Mouse (Mus musculus) MEL (cell line): ENCODE data around the gene Chd1l. TPM values are rescaled to one million over a fixed set of nuclear protein-coding genes. Genes with fewer than 3 reads are reported as not detected.

ENCODE experiments used
- DNase-seq: peaks from one replicate; pipeline ENCODE4 v3.0.0; 2011; ENCODE audit warnings: low read depth, low spot score
- H3K27ac ChIP-seq: 2 replicates; pipeline ENCODE4 v1.5.1; 2012; ENCODE audit warnings: low read depth, mild to moderate bottlenecking, control low read depth, low read length, moderate library complexity; ENCODE audit not compliant: control insufficient read depth
- H3K27me3 ChIP-seq, 2 experiments: fragments of 150-350 bp in 1 of 2; sonication (generic) in 1 of 2; 2 replicates each; pipeline ENCODE4 v1.6.1; 2012; ENCODE audit warnings: low read length in 2 of 2, mild to moderate bottlenecking in 2 of 2, improper control_type of control experiment in 1 of 2, moderate library complexity in 1 of 2; ENCODE audit not compliant: insufficient read depth in 2 of 2, control insufficient read depth in 1 of 2
- H3K36me3 ChIP-seq, 2 experiments: 2 replicates each; pipeline ENCODE4 v1.6.1; 2012 to 2014; ENCODE audit warnings: low read length in 2 of 2, improper control_type of control experiment in 1 of 2, inconsistent platforms in 1 of 2, mild to moderate bottlenecking in 1 of 2; ENCODE audit not compliant: insufficient read depth in 2 of 2, control insufficient read depth in 1 of 2
- H3K4me1 ChIP-seq, 2 experiments: fragments of 150-350 bp in 1 of 2; sonication (generic) in 1 of 2; 2 replicates each; pipeline ENCODE4 v1.6.1; 2012; ENCODE audit warnings: low read length in 2 of 2, improper control_type of control experiment in 1 of 2, mild to moderate bottlenecking in 1 of 2; ENCODE audit not compliant: insufficient read depth in 2 of 2, control insufficient read depth in 1 of 2
- H3K4me3 ChIP-seq, 2 experiments: fragments of 150-350 bp in 1 of 2; sonication (generic) in 1 of 2; 2 replicates each; pipeline ENCODE4 v1.5.1; 2012; ENCODE audit warnings: low read depth in 2 of 2, low read length in 2 of 2, mild to moderate bottlenecking in 2 of 2, moderate library complexity in 2 of 2, control low read depth in 1 of 2, improper control_type of control experiment in 1 of 2; ENCODE audit not compliant: control insufficient read depth in 1 of 2, insufficient read depth in 1 of 2
- H3K79me2 ChIP-seq: 2 replicates; pipeline ENCODE4 v1.6.1; 2012; ENCODE audit warnings: mild to moderate bottlenecking, low read length, moderate library complexity; ENCODE audit not compliant: control insufficient read depth, poor library complexity, insufficient read depth
- H3K9ac ChIP-seq: 2 replicates; pipeline ENCODE4 v1.6.1; 2012; ENCODE audit warnings: low read depth, mild to moderate bottlenecking, control low read depth, low read length, moderate library complexity; ENCODE audit not compliant: control insufficient read depth, poor library complexity, severe bottlenecking
- H3K9me3 ChIP-seq: fragments of 150-350 bp; sonication (generic); replicated peaks from 2 replicates; pipeline ENCODE4 v1.6.1; 2012; ENCODE audit warnings: mild to moderate bottlenecking, low read length, improper control_type of control experiment, moderate library complexity; ENCODE audit not compliant: insufficient read depth
- BHLHE40 ChIP-seq: IDR thresholded peaks from 2 replicates; pipeline ENCODE4 v1.6.1; 2012; ENCODE audit warnings: low read depth, mild to moderate bottlenecking, inconsistent platforms, low read length, improper control_type of control experiment, borderline replicate concordance
- CHD2 ChIP-seq: IDR thresholded peaks from 2 replicates; pipeline ENCODE4 v1.6.1; 2011; ENCODE audit warnings: low read length, improper control_type of control experiment
- CTCF ChIP-seq, 3 experiments: IDR thresholded peaks in 2 of 3; conservative IDR thresholded peaks in 1 of 3; 2 replicates each; pipeline ENCODE4 v1.5.1; 2011 to 2012; ENCODE audit warnings: low read length in 3 of 3, low read depth in 2 of 3, mild to moderate bottlenecking in 2 of 3, improper control_type of control experiment in 1 of 3, inconsistent platforms in 1 of 3, mixed read lengths in 1 of 3, moderate library complexity in 1 of 3; ENCODE audit not compliant: control insufficient read depth in 1 of 3, insufficient read depth in 1 of 3, poor library complexity in 1 of 3, severe bottlenecking in 1 of 3
- ELF1 ChIP-seq: IDR thresholded peaks from 2 replicates; pipeline ENCODE4 v1.6.1; 2014; ENCODE audit warnings: low read depth, mild to moderate bottlenecking, inconsistent platforms, low read length, improper control_type of control experiment, moderate library complexity
- EP300 ChIP-seq, 2 experiments: IDR thresholded peaks; 2 replicates each; pipeline ENCODE4 v1.6.1; 2011; ENCODE audit warnings: improper control_type of control experiment in 2 of 2, low read length in 2 of 2, low read depth in 1 of 2, mild to moderate bottlenecking in 1 of 2
- ETS1 ChIP-seq: IDR thresholded peaks from 2 replicates; pipeline ENCODE4 v1.6.1; 2012; ENCODE audit warnings: low read depth, mild to moderate bottlenecking, inconsistent platforms, low read length, improper control_type of control experiment, moderate library complexity
- GATA1 ChIP-seq: IDR thresholded peaks from 2 replicates; pipeline ENCODE4 v1.6.1; 2011; ENCODE audit warnings: low read depth, low read length, improper control_type of control experiment
- MAZ ChIP-seq: IDR thresholded peaks from 2 replicates; pipeline ENCODE4 v1.6.1; 2012; ENCODE audit warnings: low read depth, mild to moderate bottlenecking, inconsistent platforms, low read length, improper control_type of control experiment
- MXI1 ChIP-seq: IDR thresholded peaks from 2 replicates; pipeline ENCODE4 v1.6.1; 2011; ENCODE audit warnings: mild to moderate bottlenecking, low read depth, low read length, improper control_type of control experiment
- NELFE ChIP-seq: IDR thresholded peaks from 2 replicates; pipeline ENCODE4 v1.6.1; 2011; ENCODE audit warnings: low read depth, low read length, improper control_type of control experiment
- POLR2A ChIP-seq, 2 experiments: IDR thresholded peaks; 2 replicates each; pipeline ENCODE4 v1.6.1; 2011 to 2012; ENCODE audit warnings: low read length in 2 of 2, mild to moderate bottlenecking in 2 of 2, control low read depth in 1 of 2, improper control_type of control experiment in 1 of 2, low read depth in 1 of 2, moderate library complexity in 1 of 2; ENCODE audit not compliant: control insufficient read depth in 1 of 2, insufficient read depth in 1 of 2, poor library complexity in 1 of 2
- POLR2AphosphoS5 ChIP-seq: IDR thresholded peaks from 2 replicates; pipeline ENCODE4 v1.6.1; 2012; ENCODE audit warnings: low read depth, borderline replicate concordance, mild to moderate bottlenecking, inconsistent platforms, low read length, moderate library complexity, mixed read lengths
- SMC3 ChIP-seq: IDR thresholded peaks from 2 replicates; pipeline ENCODE4 v1.6.1; 2011; ENCODE audit warnings: low read depth, low read length, improper control_type of control experiment
- TAL1 ChIP-seq: IDR thresholded peaks from 2 replicates; pipeline ENCODE4 v1.6.1; 2012; ENCODE audit warnings: mild to moderate bottlenecking, inconsistent platforms, low read length, moderate library complexity, mixed read lengths
- TBP ChIP-seq: IDR thresholded peaks from 2 replicates; pipeline ENCODE4 v1.8.0; 2011; ENCODE audit warnings: low read depth, low read length, improper control_type of control experiment
- TCF12 ChIP-seq: IDR thresholded peaks from 2 replicates; pipeline ENCODE4 v1.6.1; 2014; ENCODE audit warnings: low read depth, mild to moderate bottlenecking, inconsistent platforms, low read length, improper control_type of control experiment, moderate library complexity
- UBTF ChIP-seq: IDR thresholded peaks from 2 replicates; pipeline ENCODE4 v1.6.1; 2012; ENCODE audit warnings: low read depth, mild to moderate bottlenecking, inconsistent platforms, low read length, improper control_type of control experiment, moderate library complexity, borderline replicate concordance; ENCODE audit not compliant: insufficient read depth
- USF1 ChIP-seq: IDR thresholded peaks from 2 replicates; pipeline ENCODE4 v1.6.1; 2014; ENCODE audit warnings: low read depth, mild to moderate bottlenecking, inconsistent platforms, low read length, improper control_type of control experiment, moderate library complexity
- ZNF384 ChIP-seq: IDR thresholded peaks from 2 replicates; pipeline ENCODE4 v1.6.1; 2012; ENCODE audit warnings: low read depth, mild to moderate bottlenecking, inconsistent platforms, low read length, improper control_type of control experiment
- polyA plus RNA-seq, 2 experiments: library from polyadenylated mRNA; stranded (reverse) in 1 of 2; unstranded in 1 of 2; fragments of >175 nt in 1 of 2; fragments of >200 nt in 1 of 2; gene quantifications; 2 replicates each; pipeline versions ENCODE4 v1.2.1 to v1.2.4; 2012; ENCODE audit warnings: low replicate concordance in 2 of 2, low read depth in 1 of 2; ENCODE audit not compliant: insufficient read length in 2 of 2, insufficient read depth in 1 of 2, missing spikeins in 1 of 2
- total RNA-seq: library from RNA; depleted of rRNA; stranded (reverse); fragments of 300-350 nt; gene quantifications from 2 replicates; pipeline ENCODE4 v1.2.3, GENCODE M21; 2012

The Chd1l gene
- total and polyA plus RNA-seq, 3 experiments = 59.1 to 70.5 TPM; not detected in 1

DNA sequence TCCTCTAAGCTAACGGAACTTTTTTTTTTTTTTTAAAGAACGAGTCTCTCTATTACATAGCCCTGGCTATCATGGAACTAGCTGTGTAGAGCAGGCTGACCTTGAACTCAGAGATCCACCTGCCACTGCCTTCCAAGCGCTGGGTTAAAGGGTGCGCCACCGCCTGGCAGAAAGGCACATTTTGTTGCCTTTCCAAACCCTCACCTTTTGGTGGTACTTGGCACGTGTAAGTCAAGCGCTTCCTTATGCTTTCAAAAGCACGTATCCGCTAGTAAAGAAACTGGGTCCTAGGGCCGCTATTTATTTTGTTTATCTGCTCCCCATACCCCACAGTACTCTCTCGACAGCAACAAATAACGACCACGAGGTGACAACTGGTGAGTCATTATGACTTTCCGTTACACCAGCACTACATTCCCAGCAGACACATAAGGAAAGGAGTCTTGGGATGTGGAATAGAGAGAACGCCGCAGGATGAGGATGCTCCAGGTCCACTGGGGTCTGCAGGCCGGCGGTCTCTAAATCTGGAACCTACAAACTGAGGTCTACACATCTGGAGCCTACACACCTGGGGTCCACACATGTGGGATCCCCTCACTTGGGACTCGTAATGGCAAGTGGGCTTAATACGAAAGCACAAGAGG is 680 bp downstream of the Chd1l start (continued):
- TF ChIP-seq ETS1 (peak; percentile 47; the same call in 1 of the 2 replicates), POLR2AphosphoS5 (no peak), NELFE (no peak)

DNA sequence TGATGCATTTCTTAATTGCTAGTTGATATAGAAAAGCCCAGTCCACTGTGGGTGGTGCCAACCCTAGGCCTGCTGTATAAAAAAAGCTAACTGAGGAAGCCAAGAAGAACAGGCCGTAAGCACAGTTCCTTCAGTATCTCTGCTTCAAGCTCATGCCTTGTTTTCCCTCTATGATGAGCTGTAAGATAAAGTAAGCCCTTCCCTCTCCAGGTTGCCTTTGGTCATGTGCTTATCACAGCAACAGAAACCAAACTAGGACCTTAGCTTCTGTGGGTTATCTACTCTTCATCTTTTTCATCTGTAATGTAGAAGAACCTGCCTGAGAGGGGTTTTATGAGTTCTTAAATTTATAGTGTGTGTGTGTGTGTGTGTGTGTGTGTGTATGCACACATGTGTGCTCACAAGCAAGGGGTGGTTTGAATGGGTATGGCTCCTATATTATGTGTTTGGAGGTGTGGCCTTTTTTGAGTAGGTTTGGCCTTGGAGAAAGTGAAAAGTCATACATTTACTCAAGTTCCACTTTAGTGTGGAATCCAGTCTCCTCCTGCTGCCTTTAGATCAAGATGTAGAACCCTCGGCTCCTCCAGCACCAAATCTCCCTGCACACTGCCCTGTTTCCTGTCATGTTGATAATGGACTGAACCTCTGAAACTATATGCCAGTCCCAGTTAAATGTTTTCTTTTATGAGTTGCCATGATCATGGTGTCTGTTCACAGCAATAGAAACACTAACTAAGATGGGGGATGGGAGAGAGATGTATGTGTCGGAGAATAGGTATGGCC is 9.8 kb downstream of the Chd1l start:
- Histone ChIP-seq H3K4me1 (peaks cover 7 to 10% of the 10 kb centered on the region in 2 experiments; a peak in 1 of 4 replicates), H3K9ac (no peak overlapping the region), H3K4me3 (no peak overlapping the region), H3K27me3 (no peaks in the 10 kb centered on the region), H3K27ac (no peak overlapping the region), H3K9me3 (no peaks in the 10 kb centered on the region), H3K36me3 (peaks cover 5 to 17% of the 10 kb centered on the region in 2 experiments; a peak in 3 of 4 replicates), H3K79me2 (peaks cover 2% of the 10 kb centered on the region; the same call in 1 of the 2 replicates)
- TF ChIP-seq SMC3 = no peak
- peak; percentile 62 for TF ChIP-seq GATA1
- TF ChIP-seq MXI1 = no peak
- peak; percentile 62; the same call in 1 of the 2 replicates for TF ChIP-seq TCF12
- no peak for TF ChIP-seq ELF1
- TF ChIP-seq TBP = no peak
- TF ChIP-seq ZNF384 = peak; percentile 45; the same call in 1 of the 2 replicates
- peak; percentile 61; the same call in 1 of the 2 replicates for TF ChIP-seq USF1
- TF ChIP-seq TAL1 = 0 out of 2 replicates have a peak, but pooled peaks have one; percentile 14
- TF ChIP-seq BHLHE40 = no peak
- peak; percentile 5; the same call in 1 of the 2 replicates for TF ChIP-seq ETS1
- TF ChIP-seq EP300 (IDR thresholded peaks at IDR 0.05; ENCODE audit: low read depth in 1 of 2, low read length in 2 of 2) = peak; percentile 43 to 56; a peak in 2 of 4 replicates
- peak; percentile 71 for DNase-seq

DNA sequence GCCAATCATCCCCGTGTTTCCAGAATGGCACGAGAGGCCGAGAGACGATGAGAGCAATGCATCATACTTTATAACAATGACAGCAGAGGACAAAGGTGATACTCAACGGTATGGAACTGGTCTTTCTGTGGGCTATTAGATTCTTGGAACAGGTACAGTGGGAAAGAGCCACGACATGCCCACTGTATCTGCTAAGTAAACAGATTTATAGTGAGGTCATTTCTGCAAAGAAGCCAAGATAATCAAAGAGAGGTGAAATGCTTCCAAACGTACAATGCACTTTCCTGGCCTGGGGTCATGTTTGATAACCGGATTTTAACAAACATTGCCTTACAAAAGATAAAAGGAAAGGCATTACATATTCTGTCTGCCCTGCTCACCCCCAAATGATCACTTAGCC is 13.2 kb downstream of the Chd1l start:
- TF ChIP-seq UBTF (no peak), CTCF (IDR thresholded peaks at IDR 0.05 in 2 of 3, conservative IDR thresholded peaks at IDR 0.05 in 1 of 3; ENCODE audit: control insufficient read depth in 1 of 3, insufficient read depth in 1 of 3, low read depth in 2 of 3, low read length in 3 of 3, poor library complexity in 1 of 3, severe bottlenecking in 1 of 3) (no peak), CHD2 (no peak), GATA1 (no peak), MAZ (no peak), MXI1 (no peak), POLR2A (IDR thresholded peaks at IDR 0.05; ENCODE audit: control insufficient read depth in 1 of 2, insufficient read depth in 1 of 2, low read depth in 1 of 2, low read length in 2 of 2, poor library complexity in 1 of 2) (no peak)
- TF ChIP-seq, all 39 proteins: peak for 0
- H3K27me3 ChIP-seq = no peaks in the 10 kb centered on the region

More for the DNA sequence above, 13.2 kb downstream of the Chd1l start:
- no peaks in the 10 kb centered on the region for H3K9me3 ChIP-seq
- DNase-seq = no peak
- H3K4me3 ChIP-seq = no peak overlapping the region
- peaks cover 7 to 10% of the 10 kb centered on the region in 2 experiments; a peak in 1 of 4 replicates for H3K4me1 ChIP-seq
- H3K36me3 ChIP-seq = peaks cover 5 to 23% of the 10 kb centered on the region in 2 experiments; a peak in 3 of 4 replicates
- no peak overlapping the region for H3K27ac ChIP-seq
- H3K79me2 ChIP-seq = no peaks in the 10 kb centered on the region
- H3K9ac ChIP-seq = no peak overlapping the region
